Mouse (Mus musculus) frontal cortex, postnatal 36 days (tissue): ENCODE data around the gene Dyrk2.
A peak's percentile ranks its signal among the peaks of the same experiment; 100 is the strongest.

Experiments
- DNase-seq, 2 experiments: peaks; one replicate each; pipeline ENCODE4 v3.0.0; 2022; ENCODE audit warnings: low spot score in 2 of 2

The Dyrk2 gene

DNA sequence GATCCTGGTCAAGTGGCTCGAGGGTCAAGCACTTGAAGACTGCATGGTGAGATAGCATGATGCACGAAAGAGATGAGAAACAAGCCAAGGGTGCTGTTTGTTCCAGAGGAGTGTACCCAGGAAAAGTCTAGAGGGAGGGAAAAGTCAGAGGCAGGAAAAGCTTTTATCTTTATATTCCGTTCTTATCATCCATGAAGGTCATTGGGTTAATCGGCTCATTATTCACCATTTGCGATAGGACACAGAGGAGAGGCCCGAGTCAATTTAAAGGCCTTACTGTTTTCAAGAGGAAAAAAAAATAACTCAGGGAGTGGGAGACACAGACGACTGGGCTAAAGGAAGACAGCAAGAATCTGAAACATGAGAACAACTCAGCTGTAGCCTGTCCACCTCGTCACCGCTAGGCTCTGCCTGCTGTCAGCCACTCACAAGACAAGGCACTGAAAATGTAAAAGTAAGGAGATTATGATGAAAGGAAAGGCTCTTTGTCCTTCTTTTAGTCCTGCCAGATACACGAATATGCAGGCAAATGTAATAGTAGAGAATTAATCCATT lies 22.9 kb downstream of the Dyrk2 start:
- DNase-seq, result no peak

DNA sequence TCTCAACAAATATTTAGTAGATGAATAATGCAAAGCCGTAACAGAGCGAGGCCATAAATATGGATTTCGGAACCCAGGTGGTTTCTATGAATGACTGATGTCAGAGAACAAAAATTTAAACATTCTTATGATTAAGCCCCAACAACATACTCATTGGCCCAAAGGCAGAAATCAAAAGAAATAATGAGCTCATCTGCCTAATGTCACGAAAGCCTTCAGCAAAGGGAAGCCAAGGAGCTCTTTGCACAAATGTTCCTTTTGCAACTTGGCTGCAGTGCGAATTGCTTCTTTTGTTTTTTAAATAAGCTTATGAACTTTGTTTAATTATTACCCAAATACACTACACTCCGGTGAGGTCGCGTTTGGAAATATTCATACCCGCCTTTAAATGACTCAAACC lies 29.4 kb downstream of the Dyrk2 start:
- DNase-seq, result no peak

DNA sequence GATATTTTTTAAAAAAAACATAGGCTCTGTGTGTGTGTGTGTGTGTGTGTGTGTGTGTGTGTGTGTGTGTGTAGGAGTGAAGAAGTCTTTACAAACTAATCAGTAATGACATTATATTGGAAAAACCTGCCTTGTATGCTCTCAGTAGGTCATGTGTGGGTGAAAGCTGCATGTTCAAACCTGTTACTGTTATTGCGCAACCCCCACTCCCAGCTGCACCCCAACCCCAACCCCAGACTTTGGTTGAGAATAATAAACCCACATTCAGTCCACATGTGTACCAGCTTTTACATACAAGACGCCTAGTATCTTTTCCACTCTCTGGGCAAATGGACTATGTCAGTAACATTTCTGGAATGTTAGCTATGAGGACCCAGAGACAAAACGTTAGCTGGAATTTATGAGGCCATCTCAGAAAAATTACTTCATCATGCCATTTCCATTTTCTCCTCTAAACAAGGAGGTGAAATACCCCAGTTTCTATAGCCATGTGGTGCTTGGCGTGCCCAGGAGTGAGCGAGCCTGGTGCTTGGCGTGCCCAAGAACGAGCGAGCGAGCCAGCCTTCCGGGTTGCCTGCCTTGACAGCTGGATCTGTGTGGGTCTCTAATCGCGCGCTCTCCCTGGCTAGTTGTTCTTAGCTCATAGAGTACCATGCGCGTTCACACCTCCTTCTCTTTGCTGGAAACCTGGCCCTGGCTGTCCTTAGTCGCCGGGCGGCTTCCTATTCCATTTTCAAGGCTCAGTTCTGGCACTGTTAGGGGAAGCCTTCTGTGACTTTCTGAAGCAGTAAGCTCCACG lies 30.5 kb downstream of the Dyrk2 start:
- DNase-seq, result no peak

DNA sequence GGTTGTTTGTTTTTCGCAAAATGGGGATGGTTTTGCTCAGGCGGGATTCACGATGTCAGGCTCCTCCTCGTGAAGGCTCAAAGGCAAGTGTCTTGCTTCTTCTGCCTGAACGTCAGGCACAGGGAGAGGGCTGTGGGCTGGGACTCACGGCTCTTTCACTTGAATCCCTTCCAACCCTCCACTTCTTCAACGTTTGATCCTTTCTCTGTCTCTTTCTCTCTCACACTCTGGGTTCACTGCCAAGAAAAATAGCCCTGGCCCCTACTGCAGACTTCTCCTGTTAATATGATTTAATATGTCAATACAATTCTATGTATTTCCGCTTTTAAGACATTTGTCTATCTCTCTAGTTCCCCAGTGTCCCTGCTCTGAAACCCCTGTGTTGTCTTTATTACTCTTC lies 32.4 kb downstream of the Dyrk2 start:
- no peak for DNase-seq

DNA sequence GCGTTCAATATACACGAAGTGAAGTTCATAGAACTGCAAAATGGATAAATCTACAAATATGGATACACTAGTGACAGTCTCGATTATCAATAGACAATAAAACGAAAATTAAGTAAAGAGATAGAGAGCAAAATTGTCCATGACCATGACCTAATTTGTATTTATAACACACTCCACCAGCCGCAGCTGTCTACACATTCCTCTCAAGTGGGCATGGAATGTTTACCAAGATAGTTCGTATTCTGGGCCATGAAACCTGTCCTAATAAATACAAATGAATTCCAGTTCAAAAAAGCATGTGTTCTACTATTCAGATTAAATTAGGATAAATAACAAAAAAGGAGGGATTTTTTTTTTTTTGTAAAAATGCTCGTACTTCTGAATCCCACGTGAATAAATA lies 38.8 kb downstream of the Dyrk2 start:
- DNase-seq, result no peak

DNA sequence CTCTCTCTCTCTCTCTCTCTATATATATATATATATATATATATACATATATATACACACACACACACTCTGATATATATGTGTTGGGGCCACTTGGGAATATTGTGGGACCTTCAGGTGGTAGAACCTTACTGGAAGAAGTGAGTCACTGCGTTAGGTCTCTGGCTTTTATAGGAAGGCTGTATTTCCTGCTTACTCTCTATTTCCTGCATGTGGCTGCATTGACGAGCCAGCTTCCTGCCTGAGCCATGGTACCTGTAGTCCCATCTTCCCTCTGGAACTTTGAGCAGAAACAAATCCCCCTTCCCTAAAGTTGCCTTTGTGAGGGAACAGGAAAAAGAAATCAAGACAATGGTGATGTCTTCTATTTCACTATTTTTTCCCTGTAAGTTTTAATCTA lies 40.4 kb downstream of the Dyrk2 start:
- no peak for DNase-seq

DNA sequence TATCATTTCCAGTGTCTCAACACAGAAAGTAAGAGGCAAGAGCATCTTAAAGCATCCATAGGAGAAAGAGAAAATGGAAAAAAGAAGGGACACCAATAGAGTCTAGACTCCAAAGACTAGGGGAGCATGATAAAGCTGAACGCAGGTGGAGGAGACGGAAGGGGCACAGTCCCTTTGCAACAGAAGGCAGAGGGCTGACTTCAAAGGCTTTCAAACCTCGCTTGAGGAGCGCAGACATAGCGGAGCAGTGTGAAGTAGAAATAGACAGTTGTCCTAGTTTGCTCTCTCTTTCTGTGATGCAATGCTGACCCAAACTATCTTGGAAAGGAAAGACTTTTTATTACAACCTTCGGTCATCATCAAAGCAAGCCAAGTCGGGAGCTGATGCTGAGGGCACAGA lies 42.9 kb downstream of the Dyrk2 start:
- no peak for DNase-seq

DNA sequence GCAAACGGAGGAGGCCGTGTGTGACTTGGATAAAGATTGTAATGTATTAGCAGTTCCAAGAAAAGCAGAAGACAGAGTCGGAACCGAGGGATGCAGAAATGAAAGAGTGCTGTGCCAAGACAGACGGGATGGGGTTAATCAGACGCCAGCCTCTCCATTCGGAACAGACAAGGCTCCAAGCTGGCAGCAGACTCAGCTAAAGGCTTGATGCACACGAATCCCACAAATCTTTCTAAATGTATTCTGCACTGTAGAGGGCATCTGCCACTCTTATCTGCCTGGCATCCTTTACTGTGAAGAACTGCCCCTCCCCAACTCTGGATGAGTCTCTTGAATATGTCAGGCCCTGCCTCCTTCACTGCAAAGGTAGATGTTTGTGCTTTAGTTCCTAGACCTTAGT lies 45.2 kb downstream of the Dyrk2 start:
- DNase-seq, result peak in 1 of 2 experiments; percentile 17

DNA sequence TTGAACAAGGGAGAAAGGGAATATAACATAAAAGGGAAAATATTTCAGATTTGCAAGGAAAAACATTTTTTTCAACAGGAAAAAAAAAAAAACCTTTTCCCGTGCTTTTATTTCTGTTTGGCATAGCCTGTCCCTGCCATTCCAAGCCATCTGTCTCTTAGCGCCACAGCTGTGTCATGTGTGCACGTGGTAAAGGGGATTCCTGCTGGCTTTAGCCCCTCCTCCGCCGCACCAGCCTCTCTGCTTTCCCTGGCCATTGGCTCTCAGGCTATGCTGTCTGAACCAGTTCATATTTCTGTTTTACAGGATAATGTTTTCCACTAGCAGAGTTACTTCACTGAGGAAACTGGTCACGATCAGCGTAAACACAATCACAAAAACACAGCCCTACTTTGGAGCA lies 49.1 kb downstream of the Dyrk2 start:
- DNase-seq, result peak; percentile 30 to 59

DNA sequence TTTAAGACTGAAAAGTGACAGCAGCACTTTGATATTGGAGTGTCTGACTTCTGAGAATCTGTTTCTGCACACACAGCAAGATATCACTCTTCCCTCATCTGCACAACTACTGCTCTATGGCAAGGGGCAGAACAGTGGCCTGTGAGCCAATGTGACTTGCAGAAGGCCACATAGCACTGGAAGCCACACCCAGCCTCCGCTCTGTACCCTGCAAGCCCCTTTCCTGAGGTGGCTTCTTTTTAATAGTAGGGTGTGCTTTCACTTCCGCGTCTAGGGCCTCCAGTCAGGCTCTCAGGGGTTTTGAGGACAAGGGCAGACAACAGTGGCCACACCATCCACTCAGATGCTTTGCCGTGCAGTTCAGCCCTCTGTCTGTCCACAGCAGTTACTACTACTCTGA lies 50.2 kb downstream of the Dyrk2 start:
- DNase-seq, result no peak

DNA sequence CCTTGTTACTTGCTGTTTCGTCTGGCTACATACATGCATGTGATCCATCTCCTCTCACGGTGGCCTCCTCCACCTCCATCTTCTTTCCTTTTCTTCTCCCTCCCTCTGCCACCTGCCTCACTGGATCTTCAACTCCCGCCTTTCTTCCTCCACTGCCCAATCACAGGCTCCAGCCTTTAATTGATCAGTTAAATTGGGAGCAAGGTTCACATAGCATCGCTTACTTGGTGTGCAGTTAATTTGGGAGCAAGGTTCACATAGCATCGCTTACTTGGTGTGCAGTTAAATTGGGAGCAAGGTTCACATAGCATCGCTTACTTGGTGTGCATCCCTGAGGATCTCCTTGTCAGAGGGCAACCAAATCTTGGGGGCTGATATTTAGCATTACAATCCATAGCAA lies 52.9 kb downstream of the Dyrk2 start:
- DNase-seq, result no peak

DNA sequence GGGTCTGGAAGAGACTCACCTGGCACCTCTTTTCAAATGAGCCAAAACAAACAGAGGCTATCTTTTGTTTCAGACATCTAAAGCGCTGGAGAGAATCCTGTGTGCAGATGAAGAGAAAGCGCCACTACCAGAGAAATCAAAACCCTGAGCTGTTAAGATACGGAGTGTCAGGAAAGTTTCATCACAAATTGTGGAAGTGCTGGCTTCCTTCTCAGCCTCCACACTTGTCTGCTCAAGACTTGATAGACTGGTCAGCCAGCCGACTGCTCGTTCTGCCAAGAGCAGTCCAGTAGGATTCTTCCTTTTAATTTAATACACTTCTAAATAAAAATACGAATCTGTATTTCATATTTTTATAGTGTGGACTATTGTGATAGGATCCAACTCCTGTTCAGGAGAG lies 58.1 kb downstream of the Dyrk2 start:
- DNase-seq, result no peak

DNA sequence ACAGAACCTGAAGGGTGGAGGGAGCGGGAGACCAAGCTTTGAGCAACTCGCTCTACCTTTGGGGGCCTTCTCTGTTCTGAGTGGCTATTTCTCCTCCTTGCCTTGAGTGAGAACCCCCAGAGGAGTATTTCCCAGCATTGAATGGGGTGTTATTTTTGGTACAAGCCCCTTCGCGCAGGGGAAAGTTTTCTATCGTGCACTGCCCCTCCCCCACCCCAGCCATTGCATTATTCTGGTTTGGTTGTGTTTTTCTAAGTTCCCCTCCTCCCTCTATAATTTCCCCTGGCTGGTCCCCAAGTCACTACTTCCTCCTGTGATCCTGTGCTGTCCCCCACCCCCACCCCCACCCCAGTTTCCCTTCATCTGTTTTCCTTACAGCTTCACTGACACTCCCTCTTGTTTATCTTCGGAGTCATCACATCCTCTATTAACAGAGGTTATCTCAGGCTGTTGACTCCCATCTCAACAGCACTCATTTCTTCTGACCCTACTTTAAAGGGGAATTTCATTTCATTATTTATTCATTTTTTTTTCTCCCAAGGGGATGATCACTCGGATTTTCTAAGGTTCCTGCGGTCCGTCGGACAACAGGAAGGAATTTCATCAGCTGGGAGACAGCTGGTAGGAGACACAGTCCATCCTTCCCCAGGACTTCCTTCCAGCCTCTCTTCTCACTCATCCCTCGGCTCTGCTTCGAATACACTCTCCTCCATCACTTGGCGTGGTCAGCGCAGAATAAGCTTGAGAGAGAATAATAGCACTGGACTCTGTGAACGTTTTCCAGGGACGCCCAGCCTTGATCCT lies 58.9 kb downstream of the Dyrk2 start:
- DNase-seq, result no peak
